15 mouse cellular contexts compared by ENCODE assay signal in genomic region chr7:66304993-66305713, GRCm38 (mm10).
DNase-seq lines count a peak whose midpoint lies in the region; ATAC-seq and TF ChIP-seq lines count a peak whose summit lies in the region.
"Had no signal": no experiment of that assay in that cellular context is flagged by ENCODE, and none has a peak within 500 bp of the region (broad histone marks: within the 10 kb centered on the region; RNA-seq: fewer than 3 reads in every experiment).

No protein-coding gene starts in this region.

- peaks cover 0 to 33% of the 10 kb centered on the region in 2 experiments; a peak in 2 of 4 replicates for H3K4me1 ChIP-seq in CH12.LX (ENCODE audit: control insufficient read depth in 1 of 2, insufficient read depth in 2 of 2)
- no peaks in the 10 kb centered on the region for H3K4me1 ChIP-seq in limb, embryonic 14.5 days (ENCODE audit: control insufficient read depth, insufficient read depth, low read length)

- no peak for DNase-seq in gastrocnemius, adult 2 months
- no peak for DNase-seq in gastrocnemius, postnatal 10 days
- DNase-seq in left cerebral cortex, postnatal 4 days = peak; percentile 31
- no peak for DNase-seq in left cerebral cortex, adult 2 months (ENCODE audit: extremely low spot score in 1 of 2, low spot score in 2 of 2)
- DNase-seq in CH12.LX (ENCODE audit: extremely low read depth) = peak; percentile 6
- DNase-seq in limb, embryonic 14.5 days (ENCODE audit: low spot score) = no peak
- DNase-seq in embryo, embryonic 10.5 days (ENCODE audit: low spot score) = no peak
- no peak for DNase-seq in kidney, adult 8-10 months
- DNase-seq: kidney, adult 2 months; layer of hippocampus, adult 9-11 months; right cerebral cortex, adult 18-20 months; thymus, postnatal 14 days had no signal

- TF ChIP-seq CTCF in gastrocnemius, adult 2 months (IDR thresholded peaks at IDR 0.05) = no peak
- no peak for TF ChIP-seq CTCF in left cerebral cortex, adult 2 months (IDR thresholded peaks at IDR 0.05)
- no peak for TF ChIP-seq CTCF in CH12.LX (conservative IDR thresholded peaks at IDR 0.05 in 1 of 2, IDR thresholded peaks at IDR 0.05 in 1 of 2; ENCODE audit: low read depth in 2 of 2, low read length in 2 of 2)

- no peak overlapping the region for H3K4me3 ChIP-seq in gastrocnemius, adult 2 months
- no peak overlapping the region for H3K4me3 ChIP-seq in left cerebral cortex, adult 2 months
- H3K4me3 ChIP-seq in CH12.LX (replicated peaks in 1 of 3; ENCODE audit: low read depth in 2 of 3, low read length in 2 of 3, poor library complexity in 1 of 3) = no peak overlapping the region
- no peak overlapping the region for H3K4me3 ChIP-seq in limb, embryonic 14.5 days (replicated peaks; ENCODE audit: low read length)
- H3K4me3 ChIP-seq: embryonic facial prominence, embryonic 13.5 days; limb, embryonic 13.5 days; megakaryocyte, embryonic 14.5 days had no signal

- in situ Hi-C loops in CH12.LX (cut with MboI; ENCODE audit: low pct_ligation_motif_present, low pct_unique_long_range_greater_than_20kb, low sequenced_read_pairs) = loop anchor here (5.0 to 10.0 kb wide), 3 partner anchors 87 to 350 kb away; partner anchors contain the start of gene Chsy1

- no peak for ATAC-seq in limb, embryonic 14.5 days (ENCODE audit: low FRiP score, low read depth)

- TF ChIP-seq EP300 in CH12.LX (IDR thresholded peaks at IDR 0.05; ENCODE audit: low read length) = no peak

- TF ChIP-seq POLR2A in CH12.LX (IDR thresholded peaks at IDR 0.05; ENCODE audit: low read depth, low read length) = no peak
- TF ChIP-seq POLR2A in limb, embryonic 14.5 days (IDR thresholded peaks at IDR 0.05; ENCODE audit: borderline replicate concordance, extremely low read depth, insufficient read depth, insufficient read length) = no peak

- no peak overlapping the region for H3K4me2 ChIP-seq in CH12.LX (ENCODE audit: insufficient read depth, low read depth, poor library complexity, severe bottlenecking)
- H3K4me2 ChIP-seq in limb, embryonic 14.5 days (replicated peaks; ENCODE audit: low read depth, low read length, severe bottlenecking) = no peak overlapping the region
- H3K4me2 ChIP-seq: embryonic facial prominence, embryonic 13.5 days; limb, embryonic 13.5 days had no signal

- 74% methylated on average over 8 of the region's 8 CpGs for WGBS in limb, embryonic 14.5 days

- no peak for TF ChIP-seq RAD21 in CH12.LX (IDR thresholded peaks at IDR 0.05; ENCODE audit: low read depth, low read length)

- H3K9me3 ChIP-seq in CH12.LX (replicated peaks; ENCODE audit: low read length) = no peaks in the 10 kb centered on the region
- no peaks in the 10 kb centered on the region for H3K9me3 ChIP-seq in limb, embryonic 14.5 days (ENCODE audit: control insufficient read depth, low read length)
- H3K9me3 ChIP-seq: embryonic facial prominence, embryonic 13.5 days; limb, embryonic 13.5 days; megakaryocyte, embryonic 14.5 days had no signal

- no peaks in the 10 kb centered on the region for H3K79me2 ChIP-seq in CH12.LX (replicated peaks; ENCODE audit: control insufficient read depth, extremely low read depth, insufficient read depth, poor library complexity, severe bottlenecking)

- H3K9ac ChIP-seq in CH12.LX (ENCODE audit: insufficient read depth, low read depth) = no peak overlapping the region
- no peak overlapping the region for H3K9ac ChIP-seq in limb, embryonic 14.5 days (ENCODE audit: low read depth, low read length, severe bottlenecking)
- H3K9ac ChIP-seq: embryonic facial prominence, embryonic 13.5 days; limb, embryonic 13.5 days had no signal

- H3K27ac ChIP-seq in gastrocnemius, adult 2 months = peak overlapping the region; percentile 3; the same call in 1 of the 2 replicates
- no peak overlapping the region for H3K27ac ChIP-seq in left cerebral cortex, adult 2 months
- no peak overlapping the region for H3K27ac ChIP-seq in CH12.LX (ENCODE audit: insufficient read depth, low read depth)
- 0 out of 2 replicates have a peak overlapping the region, but pooled peaks have one; percentile 19 for H3K27ac ChIP-seq in limb, embryonic 14.5 days (replicated peaks; ENCODE audit: low read depth, low read length)
- H3K27ac ChIP-seq: embryonic facial prominence, embryonic 13.5 days; limb, embryonic 13.5 days had no signal

- H3K27me3 ChIP-seq in CH12.LX (replicated peaks) = no peaks in the 10 kb centered on the region
- H3K27me3 ChIP-seq in limb, embryonic 14.5 days (ENCODE audit: control insufficient read depth, insufficient read depth, low read length) = no peaks in the 10 kb centered on the region
- H3K27me3 ChIP-seq: embryonic facial prominence, embryonic 13.5 days; limb, embryonic 13.5 days; megakaryocyte, embryonic 14.5 days had no signal

- H3K36me3 ChIP-seq in CH12.LX (replicated peaks in 1 of 2; ENCODE audit: control insufficient read depth in 1 of 2, insufficient read depth in 1 of 2, low read length in 1 of 2) = peaks cover 22 to 81% of the 10 kb centered on the region in 2 experiments
- H3K36me3 ChIP-seq in limb, embryonic 14.5 days (ENCODE audit: control insufficient read depth, insufficient read depth, low read length) = no peaks in the 10 kb centered on the region

- intact Hi-C loops in gastrocnemius, adult 2 months (cut with DNase I) = loop anchor here (5.0 kb wide), 2 partner anchors 43 to 357 kb away; no protein-coding TSS in a partner anchor
- intact Hi-C loops in left cerebral cortex, postnatal 4 days (cut with DNase I) = no loop called here
- intact Hi-C loops in left cerebral cortex, adult 2 months (cut with DNase I) = no loop called here

- dilution Hi-C loops in CH12.LX (cut with MboI; ENCODE audit: extremely low pct_ligation_motif_present, extremely low pct_unique_long_range_greater_than_20kb, low sequenced_read_pairs) = no loop called here

TF ChIP-seq in CH12.LX, 34 proteins besides CTCF, POLR2A, EP300 and RAD21:
- no peak for TF ChIP-seq ELF1 (IDR thresholded peaks at IDR 0.05; ENCODE audit: low read depth, low read length)
- TF ChIP-seq MXI1 (IDR thresholded peaks at IDR 0.05; ENCODE audit: low read depth, low read length) = no peak
- no peak for TF ChIP-seq E2F4 (IDR thresholded peaks at IDR 0.05; ENCODE audit: insufficient replicate concordance, low read depth, low read length)
- no peak for TF ChIP-seq ETS1 (conservative IDR thresholded peaks at IDR 0.05; ENCODE audit: low read depth, low read length)
- TF ChIP-seq IRF4 (IDR thresholded peaks at IDR 0.05; ENCODE audit: low read depth, low read length) = no peak
- no peak for TF ChIP-seq ZNF384 (IDR thresholded peaks at IDR 0.05; ENCODE audit: low read depth, low read length)
- no peak for TF ChIP-seq USF1 (IDR thresholded peaks at IDR 0.05; ENCODE audit: low read depth, low read length)
- TF ChIP-seq MYC (IDR thresholded peaks at IDR 0.05; ENCODE audit: low read depth, low read length) = no peak
- TF ChIP-seq POLR2AphosphoS2 (IDR thresholded peaks at IDR 0.05; ENCODE audit: low read depth, low read length) = no peak
- no peak for TF ChIP-seq MAZ (IDR thresholded peaks at IDR 0.05; ENCODE audit: low read depth, low read length)

Comparison
In these comparisons a context has a peak if more than half of its experiments do, and no peak if none do; other contexts are left out.
1. DNase-seq: peak in left cerebral cortex, postnatal 4 days (single experiment) and CH12.LX (single experiment); none in gastrocnemius, adult 2 months (single experiment), gastrocnemius, postnatal 10 days (single experiment), left cerebral cortex, adult 2 months (0 of 2), limb, embryonic 14.5 days (single experiment), embryo, embryonic 10.5 days (single experiment) and kidney, adult 8-10 months (0 of 2).
2. H3K27ac ChIP-seq: peak in gastrocnemius, adult 2 months (single experiment) and limb, embryonic 14.5 days (single experiment); none in left cerebral cortex, adult 2 months (single experiment) and CH12.LX (single experiment).